Mouse (Mus musculus) hindlimb bud, embryonic 11.5 days (tissue): ENCODE measurements around the gene Atf6.

Experiments
- DNase-seq: peaks from one replicate; pipeline ENCODE4 v3.0.0-alpha.2; 2012; ENCODE audit warnings: low read depth, low spot score; ENCODE audit errors: extremely low spot score

Atf6 gene

GRCm38 (mm10) chr1:170774431-170774830, 93.1 kb downstream of the Atf6 start:
- DNase-seq = no peak

DNA sequence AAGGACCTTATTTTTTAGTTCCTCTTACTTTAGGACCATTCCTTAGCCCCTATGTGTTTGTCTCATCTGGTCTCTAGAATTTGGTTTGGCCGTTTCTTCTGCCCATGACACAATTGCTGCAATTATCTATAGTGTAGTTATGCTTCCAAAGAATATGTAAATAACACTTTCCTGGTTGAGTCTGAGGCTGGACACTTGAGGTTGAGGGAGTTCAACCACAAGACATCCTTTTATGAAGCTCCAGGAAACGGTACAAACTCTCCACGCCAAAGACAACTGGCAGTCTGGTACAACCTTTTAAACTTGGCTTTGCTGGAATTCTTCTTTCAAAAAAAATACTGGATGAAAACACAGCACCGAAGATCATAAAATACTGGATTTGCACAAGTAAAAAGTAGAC, 94.1 kb downstream of the Atf6 start:
- DNase-seq = no peak

- no peak for DNase-seq
Measured at GRCm38 (mm10) chr1:170771437-170772003, 96.1 kb downstream of the Atf6 start.

GRCm38 (mm10) chr1:170770691-170771090, 96.9 kb downstream of the Atf6 start:
- DNase-seq = no peak

GRCm38 (mm10) chr1:170766997-170767396, 100.6 kb downstream of the Atf6 start:
- no peak for DNase-seq

- no peak for DNase-seq
Measured at GRCm38 (mm10) chr1:170764798-170765197, 102.8 kb downstream of the Atf6 start.

DNA sequence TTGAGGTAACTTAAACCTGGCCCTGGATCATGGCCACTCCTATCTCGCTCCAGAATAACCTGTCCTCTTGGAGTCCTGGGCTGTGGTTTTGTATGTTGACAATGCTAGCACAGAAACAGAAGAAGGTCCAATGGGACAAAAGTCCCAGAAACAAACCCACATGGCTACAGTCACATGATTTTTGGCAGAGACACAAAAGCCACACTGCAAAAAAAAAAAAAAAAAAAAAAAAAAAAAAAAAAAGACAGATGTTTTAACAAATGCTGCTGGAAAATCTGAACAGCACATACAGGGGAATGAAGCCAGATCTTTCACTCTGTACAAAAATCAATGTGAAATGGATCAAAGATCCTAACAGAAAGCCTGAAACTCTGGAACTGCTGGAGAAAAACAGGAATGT, 105.9 kb downstream of the Atf6 start:
- no peak for DNase-seq

GRCm38 (mm10) chr1:170753597-170753996, 114.0 kb downstream of the Atf6 start:
- DNase-seq = no peak

GRCm38 (mm10) chr1:170751797-170752196, 115.8 kb downstream of the Atf6 start:
- no peak for DNase-seq

DNA sequence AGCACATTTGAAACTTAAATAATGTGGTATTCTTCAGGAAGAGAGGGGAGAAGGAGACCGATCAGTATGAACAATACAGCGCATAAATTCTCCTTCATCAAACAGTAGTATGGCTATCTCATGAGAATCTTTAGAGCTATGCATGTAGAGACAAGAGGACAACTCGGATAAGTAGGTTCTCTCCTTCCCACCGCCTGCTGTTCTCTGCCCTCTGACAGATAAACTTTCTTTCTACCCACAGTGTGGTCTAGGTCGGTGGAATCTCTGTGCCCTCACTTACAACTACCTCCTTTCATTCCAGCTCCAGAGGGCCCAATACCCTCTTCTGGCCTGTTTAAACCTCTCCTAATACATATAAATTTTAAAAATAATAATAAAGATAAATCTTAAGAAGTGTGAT, 121.0 kb downstream of the Atf6 start:
- no peak for DNase-seq

GRCm38 (mm10) chr1:170741497-170742246, 125.9 kb downstream of the Atf6 start:
- DNase-seq = no peak

DNA sequence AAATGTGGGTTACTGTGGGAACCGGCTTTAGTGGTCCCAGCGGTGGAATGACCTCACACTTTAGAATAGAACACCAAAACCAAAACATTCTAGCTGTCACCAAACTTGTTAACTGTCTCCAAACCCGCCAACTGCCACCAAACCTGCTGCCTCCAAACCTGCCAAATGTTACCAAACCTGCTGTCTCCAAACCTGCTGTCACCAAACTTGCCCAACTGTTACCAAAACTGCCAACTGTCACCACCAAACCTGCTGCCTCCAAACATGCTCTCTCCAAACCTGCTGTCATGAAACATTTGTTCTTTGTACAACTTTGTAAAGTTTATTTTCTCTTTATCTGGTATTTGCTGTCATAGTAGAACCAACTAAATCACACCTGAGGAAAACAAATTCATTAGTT, 132.7 kb downstream of the Atf6 start:
- DNase-seq = no peak

- no peak for DNase-seq
Measured at GRCm38 (mm10) chr1:170732596-170732890, 135.0 kb downstream of the Atf6 start.

DNA sequence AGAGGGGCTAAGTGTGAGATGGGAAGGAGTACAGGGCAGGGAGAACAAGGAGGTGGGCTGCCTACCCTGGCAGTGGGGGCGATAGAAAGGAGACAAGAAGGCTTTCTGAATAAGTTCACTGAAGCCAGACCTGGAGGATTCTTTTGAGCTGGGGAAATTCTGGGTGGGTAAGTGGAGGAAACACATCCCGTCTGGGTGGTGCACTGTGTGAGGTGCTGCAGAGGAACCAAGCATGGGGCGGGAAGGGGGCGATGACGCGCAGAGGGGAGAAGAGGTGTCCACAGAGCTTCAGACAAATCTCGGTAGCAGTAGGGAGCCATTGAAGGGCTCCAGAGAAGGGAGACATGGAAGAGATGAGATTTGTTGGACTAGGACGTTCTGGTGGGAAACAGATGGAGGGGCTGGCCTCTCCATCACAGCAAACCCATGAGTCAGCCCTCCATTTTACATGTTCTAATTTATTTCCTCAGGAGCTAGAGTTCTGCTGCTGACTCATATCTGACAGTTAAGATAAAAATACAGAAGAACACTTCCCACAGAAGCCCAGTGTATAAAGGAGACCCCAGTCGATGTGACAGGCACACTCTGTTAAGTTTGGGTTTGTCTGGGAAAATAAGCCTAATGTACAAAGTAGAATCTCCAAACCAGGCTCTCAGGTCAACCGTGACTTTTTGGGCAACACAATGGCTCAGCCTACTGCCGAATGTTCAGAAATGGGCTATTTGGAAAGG, 135.5 kb downstream of the Atf6 start:
- no peak for DNase-seq

DNA sequence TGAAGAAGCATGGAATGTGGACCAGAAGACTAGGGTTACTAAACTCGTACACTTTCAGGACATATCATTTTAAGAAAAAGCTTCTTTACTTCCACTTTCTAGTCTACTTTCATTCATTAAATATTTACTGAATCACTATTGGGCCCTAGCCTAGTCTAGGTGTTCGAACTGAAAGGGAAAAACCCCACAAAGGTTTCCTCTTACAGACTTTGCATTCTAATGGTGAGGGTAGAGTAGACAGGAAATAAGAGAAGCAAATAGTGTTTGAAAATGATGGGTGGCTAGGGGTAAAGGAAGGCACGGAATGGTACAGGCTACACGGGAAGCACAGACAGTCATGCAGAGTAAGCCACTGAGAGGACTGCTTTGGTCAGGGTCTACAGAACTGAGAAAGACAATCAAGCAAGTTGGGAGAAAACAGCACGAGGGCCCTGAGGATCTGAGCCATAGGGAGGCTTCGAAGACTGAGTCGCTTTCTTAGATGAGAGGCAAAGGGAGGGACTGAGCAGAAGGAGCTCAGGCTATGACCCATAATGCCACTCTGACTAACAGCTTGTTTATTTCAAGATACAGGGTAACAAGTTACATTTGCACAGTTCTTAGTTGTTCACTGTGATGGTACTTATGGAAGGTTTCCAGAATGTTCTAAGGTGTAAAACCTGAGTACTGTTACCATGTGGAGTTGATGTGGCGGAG, 138.2 kb downstream of the Atf6 start:
- DNase-seq = no peak

GRCm38 (mm10) chr1:170728524-170728923, 139.0 kb downstream of the Atf6 start:
- no peak for DNase-seq

GRCm38 (mm10) chr1:170721560-170721959, 146.0 kb downstream of the Atf6 start:
- no peak for DNase-seq

DNA sequence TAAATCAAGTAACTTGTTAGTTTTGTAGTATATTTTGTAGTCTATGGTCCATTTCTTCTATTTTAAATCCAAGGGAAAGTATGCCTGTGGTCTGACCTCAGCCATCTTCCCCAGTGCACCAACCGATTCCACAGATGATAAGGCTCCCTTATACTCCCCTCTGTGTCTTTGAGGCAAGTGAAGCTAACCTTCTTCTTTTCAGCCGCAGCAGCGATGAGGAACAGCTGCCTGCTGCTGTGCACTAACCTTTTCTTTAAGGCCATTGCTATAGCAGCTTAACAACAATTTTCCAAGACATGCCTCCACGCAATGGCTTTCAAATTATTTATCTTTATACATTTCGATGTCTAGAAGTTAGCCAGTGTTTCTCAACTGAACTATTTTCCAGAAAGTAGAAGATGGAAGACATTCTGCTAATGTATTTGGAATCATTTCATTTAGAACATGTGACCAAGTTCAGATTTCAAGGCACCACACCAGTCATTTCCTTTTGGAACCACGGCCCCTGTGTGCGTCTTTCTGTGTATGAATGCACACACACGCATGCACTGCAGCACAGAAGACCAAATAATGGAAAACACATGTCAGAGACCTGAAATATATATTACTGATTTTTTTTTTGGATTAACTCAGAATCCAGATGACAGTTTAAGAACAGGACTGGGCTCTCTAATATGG, 149.3 kb downstream of the Atf6 start:
- no peak for DNase-seq

DNA sequence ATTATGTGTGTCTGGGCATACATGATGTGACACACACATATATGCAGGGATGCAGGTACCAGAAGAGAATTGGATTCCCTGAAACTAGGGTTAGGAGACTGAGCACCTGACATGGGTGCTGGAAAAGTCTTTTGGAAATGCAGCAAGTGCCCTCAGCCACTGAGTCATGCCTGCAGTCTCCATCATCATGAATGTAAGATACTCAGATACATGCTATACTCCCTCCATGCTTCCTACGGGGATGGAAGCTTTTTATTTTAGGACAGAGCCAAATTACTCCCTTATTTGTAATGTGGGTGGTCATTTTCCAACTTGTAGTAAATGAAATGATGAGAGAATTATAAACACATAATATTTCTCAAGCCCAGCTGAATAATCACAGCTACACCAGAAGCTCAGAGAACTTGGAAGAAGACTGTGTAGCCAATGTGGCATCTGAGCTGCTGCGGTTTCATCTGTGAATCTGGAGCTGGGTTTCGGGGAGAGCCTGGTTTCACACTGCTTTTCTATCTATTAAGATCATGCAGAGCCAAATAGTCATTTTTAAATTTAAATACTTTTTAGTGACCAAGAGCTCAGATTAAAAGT, 150.2 kb downstream of the Atf6 start:
- DNase-seq = no peak

- no peak for DNase-seq
Measured at GRCm38 (mm10) chr1:170711731-170712130, 155.8 kb downstream of the Atf6 start.

GRCm38 (mm10) chr1:170709969-170710368, 157.6 kb downstream of the Atf6 start:
- DNase-seq = no peak
